Mouse (Mus musculus) kidney, embryonic 15.5 days (tissue): ENCODE data around the gene Pnpla7. TPM values are rescaled to one million over a fixed set of nuclear protein-coding genes. Genes with fewer than 3 reads are reported as not detected.

Experiments used
- ATAC-seq: fragments of 200-750 bp; cut with Nextera tagmentation; replicated peaks from 2 replicates; pipeline ENCODE4 v1.8.0; 2017; ENCODE audit warnings: moderate TSS enrichment; ENCODE audit not compliant: low FRiP score
- H3K27ac ChIP-seq: fragments of 300-500 bp; sonication (generic); 2 replicates; pipeline ENCODE4 v1.5.1; 2015; ENCODE audit warnings: mild to moderate bottlenecking, inconsistent platforms
- H3K27me3 ChIP-seq: fragments of 300-500 bp; sonication (generic); 2 replicates; pipeline ENCODE4 v1.6.1; 2015; ENCODE audit warnings: inconsistent platforms
- H3K36me3 ChIP-seq: fragments of 300-500 bp; sonication (generic); 2 replicates; pipeline ENCODE4 v1.6.1; 2015; ENCODE audit warnings: inconsistent platforms
- H3K4me1 ChIP-seq: fragments of 300-500 bp; sonication (generic); 2 replicates; pipeline ENCODE4 v1.6.1; 2015; ENCODE audit warnings: inconsistent platforms
- H3K4me2 ChIP-seq: fragments of 300-500 bp; sonication (generic); 2 replicates; pipeline ENCODE4 v1.6.1; 2015; ENCODE audit warnings: moderate library complexity, mild to moderate bottlenecking, inconsistent platforms
- H3K4me3 ChIP-seq: fragments of 300-500 bp; sonication (generic); replicated peaks from 2 replicates; pipeline ENCODE4 v1.5.1; 2015; ENCODE audit warnings: mild to moderate bottlenecking, inconsistent platforms
- H3K9ac ChIP-seq: fragments of 300-500 bp; sonication (generic); 2 replicates; pipeline ENCODE4 v1.6.1; 2015; ENCODE audit warnings: mild to moderate bottlenecking, inconsistent platforms
- H3K9me3 ChIP-seq: fragments of 300-500 bp; sonication (generic); replicated peaks from 2 replicates; pipeline ENCODE4 v1.6.1; 2016; ENCODE audit warnings: inconsistent platforms
- WGBS: fragments of 180-500 bp; shearing (Covaris S2); methylation state at CpG from one replicate; pipeline ENCODE4 v1.1.7; 2015; ENCODE audit warnings: mixed read lengths; 5-methylcytosine and 5-hydroxymethylcytosine counted together
- polyA plus RNA-seq: library from polyadenylated mRNA; unstranded; fragments of >200 nt; fragmentation: Nextera tagmentation; extraction: Ambion mirVana; gene quantifications from 2 replicates; pipeline ENCODE4 v1.2.1, GENCODE M21; 2015

Pnpla7 gene
- polyA plus RNA-seq, 1 experiment from 2014 or later: 9.0 TPM

DNA sequence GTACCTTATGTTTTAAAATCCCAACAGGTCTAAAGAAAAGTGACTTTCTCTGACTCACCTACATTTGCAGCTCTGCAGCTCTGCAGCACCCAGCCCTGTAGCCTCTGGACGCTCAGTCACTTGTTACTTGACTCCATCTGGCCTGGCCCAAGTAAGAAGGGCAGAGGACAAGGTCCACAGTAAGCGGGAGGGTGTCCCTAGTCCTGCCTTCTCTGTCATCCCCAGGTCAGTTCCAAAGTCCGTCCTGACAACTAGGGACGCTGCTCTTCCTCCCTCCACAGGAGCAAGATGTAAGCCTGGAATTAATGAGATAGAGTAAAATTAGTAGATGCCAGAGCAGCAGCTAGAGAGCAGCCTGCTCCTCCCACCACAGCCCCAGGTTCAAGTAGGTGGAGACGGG, 104.2 kb downstream of the Pnpla7 start, which contains the start of gene Entpd8:
Entpd8 (plus strand) TSS at position 229 of the 400 bp plus-strand sequence.
- peak; percentile 85 for ATAC-seq

DNA sequence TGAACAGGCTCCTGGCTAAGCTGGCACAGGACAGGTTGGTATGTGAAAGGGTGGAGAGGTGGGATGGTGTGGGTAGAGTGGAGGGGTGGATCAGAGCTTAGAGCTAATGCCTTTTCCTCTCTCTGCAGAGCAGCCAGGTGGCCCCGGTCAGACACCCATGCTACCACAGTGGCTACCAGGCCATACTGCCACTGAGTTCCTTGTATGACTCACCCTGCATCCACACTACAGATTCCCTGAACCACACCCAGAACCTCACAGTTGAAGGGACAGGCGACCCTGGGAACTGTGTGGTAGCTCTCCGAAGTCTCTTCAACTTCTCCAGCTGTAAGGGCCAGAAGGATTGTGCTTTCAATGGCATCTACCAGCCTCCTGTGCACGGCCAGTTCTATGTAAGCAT, 107.9 kb downstream of the Pnpla7 start:
- Histone ChIP-seq H3K4me1 (no peaks in the 10 kb centered on the region), H3K4me2 (no peak overlapping the region), H3K9ac (no peak overlapping the region), H3K9me3 (no peaks in the 10 kb centered on the region), H3K4me3 (no peak overlapping the region), H3K27ac (no peak overlapping the region), H3K36me3 (no peaks in the 10 kb centered on the region), H3K27me3 (no peaks in the 10 kb centered on the region)
- WGBS: 84% methylated on average over 4 of the region's 4 CpGs
- ATAC-seq: no peak

More for the DNA sequence above, 104.2 kb downstream of the Pnpla7 start, which contains the start of gene Entpd8:
- H3K27me3 ChIP-seq: no peaks in the 10 kb centered on the region
- H3K9me3 ChIP-seq: no peaks in the 10 kb centered on the region
- no peaks in the 10 kb centered on the region for H3K36me3 ChIP-seq
- no peak within 1 kb of the TSS for H3K4me3 ChIP-seq
- peaks cover 9% of the 10 kb centered on the region; the same call in 1 of the 2 replicates for H3K4me1 ChIP-seq
- WGBS: 53% methylated on average over 5 of the region's 5 CpGs
- H3K4me2 ChIP-seq: no peak within 1 kb of the TSS
- peak within 1 kb of the TSS; percentile 60; the same call in 1 of the 2 replicates for H3K27ac ChIP-seq
- H3K9ac ChIP-seq: no peak within 1 kb of the TSS

DNA sequence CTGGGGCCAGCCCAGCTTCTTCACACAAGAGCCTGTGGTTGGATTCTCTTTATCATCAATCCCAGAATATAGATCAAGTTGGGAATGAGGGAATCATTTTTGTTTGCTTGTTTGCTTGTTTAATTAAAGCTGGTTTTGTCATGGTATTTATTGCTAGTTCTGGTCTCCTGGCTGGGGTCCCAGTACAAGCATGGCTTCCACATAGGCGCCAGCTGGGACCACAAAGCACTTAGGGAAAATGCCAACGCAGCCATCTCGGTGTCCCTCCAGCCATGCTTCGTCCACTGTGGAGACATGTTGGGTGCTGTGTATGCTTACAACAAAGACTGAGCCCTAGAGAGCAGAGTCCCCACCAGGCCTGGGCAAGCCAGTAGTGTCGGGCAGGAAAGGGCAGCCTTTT, 109.7 kb downstream of the Pnpla7 start:
- no peaks in the 10 kb centered on the region for H3K4me1 ChIP-seq
- no peak overlapping the region for H3K4me3 ChIP-seq
- 91% methylated on average over 5 of the region's 5 CpGs for WGBS
- no peak overlapping the region for H3K4me2 ChIP-seq
- ATAC-seq: no peak
- H3K9me3 ChIP-seq: no peaks in the 10 kb centered on the region
- H3K27me3 ChIP-seq: no peaks in the 10 kb centered on the region
- H3K27ac ChIP-seq: no peak overlapping the region
- no peak overlapping the region for H3K9ac ChIP-seq
- H3K36me3 ChIP-seq: no peaks in the 10 kb centered on the region

DNA sequence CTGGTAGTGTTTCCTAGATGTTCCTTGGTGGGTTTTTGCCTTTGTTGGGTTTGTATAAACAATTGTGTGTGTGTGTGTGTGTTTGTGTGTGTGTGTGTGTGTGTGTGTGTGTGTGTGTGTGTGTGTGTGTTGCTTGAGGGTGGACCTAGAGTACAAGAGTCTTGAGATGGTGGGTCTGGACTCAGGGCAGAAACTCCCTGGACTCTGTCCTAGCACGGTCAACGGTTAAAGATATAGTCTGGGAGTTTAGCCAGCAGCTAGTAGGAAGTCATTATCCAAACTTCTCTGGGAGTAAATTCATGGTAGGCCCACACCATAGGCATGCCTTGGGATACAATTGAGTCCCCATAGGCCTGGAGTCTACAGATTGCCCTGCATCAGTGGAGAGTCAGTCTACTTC, 112.0 kb downstream of the Pnpla7 start:
- no peak for ATAC-seq
- H3K4me2 ChIP-seq: no peak overlapping the region
- WGBS: 88% methylated on average over 2 of the region's 2 CpGs
- no peaks in the 10 kb centered on the region for H3K9me3 ChIP-seq
- no peaks in the 10 kb centered on the region for H3K4me1 ChIP-seq
- no peak overlapping the region for H3K4me3 ChIP-seq
- H3K27ac ChIP-seq: no peak overlapping the region
- no peaks in the 10 kb centered on the region for H3K36me3 ChIP-seq
- no peak overlapping the region for H3K9ac ChIP-seq
- peaks cover 6% of the 10 kb centered on the region for H3K27me3 ChIP-seq

DNA sequence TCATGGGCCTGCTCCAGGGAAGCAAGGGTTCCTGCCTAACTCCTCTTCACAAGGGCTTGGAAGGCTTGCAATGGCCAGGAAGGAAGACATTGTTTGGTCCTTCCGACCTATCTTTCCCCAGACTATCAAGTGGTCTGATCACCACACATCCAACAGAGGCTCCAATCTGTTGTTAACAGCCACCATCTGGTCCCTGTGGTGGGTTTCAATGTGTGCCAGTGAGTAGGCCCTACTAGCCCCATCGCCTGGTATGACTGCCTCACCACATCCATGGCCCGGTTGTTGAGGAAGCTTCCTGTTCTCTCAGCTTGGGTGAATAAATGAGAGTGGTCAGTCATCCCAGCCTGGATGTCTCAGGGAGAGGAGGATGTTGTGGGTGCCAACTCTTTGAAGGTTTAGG, 112.8 kb downstream of the Pnpla7 start:
- ATAC-seq: no peak
- H3K27me3 ChIP-seq: peaks cover 10% of the 10 kb centered on the region
- WGBS: 80% methylated on average over 3 of the region's 3 CpGs
- H3K36me3 ChIP-seq: no peaks in the 10 kb centered on the region
- H3K9ac ChIP-seq: no peak overlapping the region
- no peaks in the 10 kb centered on the region for H3K4me1 ChIP-seq
- H3K4me2 ChIP-seq: no peak overlapping the region
- H3K4me3 ChIP-seq: no peak overlapping the region
- no peaks in the 10 kb centered on the region for H3K9me3 ChIP-seq
- no peak overlapping the region for H3K27ac ChIP-seq

DNA sequence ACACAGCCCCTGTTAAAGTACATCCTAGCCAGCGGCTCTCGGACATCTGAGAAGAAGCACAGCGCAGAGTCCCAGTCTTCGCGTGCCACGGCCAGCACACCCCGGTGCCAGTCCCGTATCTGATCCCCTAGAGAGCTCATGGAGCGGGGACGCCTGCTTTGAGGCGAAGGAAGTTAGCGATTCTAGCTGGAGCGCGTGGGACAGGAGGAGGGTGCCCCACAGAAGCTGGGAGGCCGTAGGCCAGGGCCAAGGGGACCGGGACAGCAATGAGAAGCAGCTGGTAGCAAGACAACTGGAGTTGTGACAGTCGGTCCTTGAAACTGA, 118.9 kb downstream of the Pnpla7 start:
- peak; percentile 37; the same call in 1 of the 2 replicates for ATAC-seq

DNA sequence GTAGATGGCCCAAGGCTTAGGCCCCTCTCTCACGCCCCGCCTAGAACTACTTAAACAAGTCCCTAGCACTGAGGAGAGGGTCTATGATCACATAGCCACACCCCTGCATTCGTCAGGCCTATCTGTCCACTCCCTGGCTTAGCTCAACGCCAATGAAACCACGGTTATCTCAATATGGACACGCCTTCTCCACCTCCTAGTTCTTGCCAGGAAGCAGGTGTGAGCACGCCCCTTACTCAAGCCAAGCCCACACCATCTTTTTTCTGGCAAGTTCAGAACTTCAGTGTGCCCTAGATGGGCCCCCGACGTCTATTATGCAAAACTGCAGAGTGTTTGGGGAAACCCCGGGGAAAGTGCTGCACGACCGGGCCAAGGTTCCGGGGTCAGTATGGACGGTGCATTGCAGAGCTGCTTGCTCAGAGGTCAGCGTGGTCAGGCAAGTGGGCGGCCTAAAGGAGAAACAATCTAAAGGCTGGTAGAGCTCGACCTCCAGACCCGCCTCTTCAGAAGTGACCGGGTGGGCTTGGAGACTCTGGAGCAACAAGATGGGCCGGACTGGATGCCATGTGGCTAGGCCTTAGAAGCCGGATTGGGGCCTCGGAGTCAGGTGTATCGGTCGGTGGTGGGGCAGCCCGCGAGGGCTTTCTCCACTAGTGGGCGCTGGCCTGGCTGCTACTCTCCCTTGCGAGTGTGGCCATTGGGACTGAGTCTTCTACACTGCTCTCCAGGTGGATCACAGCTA, 119.4 kb downstream of the Pnpla7 start, which contains the start of gene Noxa1:
Noxa1 (minus strand) TSS at position 41 of the 742 bp plus-strand sequence.
- Histone ChIP-seq H3K4me1 (peaks cover 14% of the 10 kb centered on the region; the same call in 1 of the 2 replicates), H3K27me3 (peaks cover 28% of the 10 kb centered on the region), H3K4me2 (peak within 1 kb of the TSS; percentile 57), H3K9me3 (no peaks in the 10 kb centered on the region), H3K4me3 (peak within 1 kb of the TSS; percentile 29), H3K9ac (no peak within 1 kb of the TSS), H3K27ac (no peak within 1 kb of the TSS), H3K36me3 (no peaks in the 10 kb centered on the region)
- 44% methylated on average over 28 of the region's 28 CpGs for WGBS
- ATAC-seq: peak; percentile 86

More for the DNA sequence above, 118.9 kb downstream of the Pnpla7 start:
- Histone ChIP-seq H3K9ac (no peak overlapping the region), H3K9me3 (no peaks in the 10 kb centered on the region), H3K27ac (no peak overlapping the region), H3K4me1 (peaks cover 14% of the 10 kb centered on the region; the same call in 1 of the 2 replicates), H3K4me3 (peak overlapping the region; percentile 29), H3K4me2 (peak overlapping the region; percentile 57), H3K36me3 (no peaks in the 10 kb centered on the region), H3K27me3 (peaks cover 28% of the 10 kb centered on the region)
- 38% methylated on average over 17 of the region's 17 CpGs for WGBS

DNA sequence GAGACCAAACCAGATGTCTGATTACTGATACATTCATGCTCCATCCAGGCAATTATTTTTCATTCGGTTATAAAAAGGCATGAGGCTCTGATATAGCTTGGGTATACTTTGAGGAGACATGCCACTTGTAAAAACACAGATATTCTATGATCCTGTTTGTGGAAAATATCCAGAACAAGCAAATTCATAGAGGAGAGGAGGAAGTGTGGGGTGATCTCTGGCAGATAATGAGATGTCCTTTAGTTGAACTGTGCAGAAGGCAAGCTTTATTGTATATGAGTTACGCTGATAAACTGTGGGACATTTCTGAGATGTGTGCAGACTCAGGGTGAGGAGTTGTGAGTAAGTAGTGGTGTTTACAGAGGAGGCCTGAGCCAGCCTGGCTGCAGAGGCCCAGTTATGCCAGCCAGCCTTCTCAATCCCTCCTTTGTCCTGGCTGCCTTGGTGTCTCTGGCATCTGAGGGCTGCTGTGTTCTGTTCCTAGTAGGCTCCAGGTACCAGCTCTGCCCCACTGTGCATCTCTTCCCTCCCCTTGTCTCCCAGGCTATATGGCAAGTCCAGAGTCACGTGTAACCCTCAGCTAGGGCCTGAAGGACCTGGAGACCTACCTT, 122.3 kb downstream of the Pnpla7 start:
- no peak overlapping the region for H3K4me2 ChIP-seq
- no peak overlapping the region for H3K4me3 ChIP-seq
- no peak for ATAC-seq
- WGBS: 70% methylated on average over 3 of the region's 3 CpGs
- H3K27me3 ChIP-seq: peaks cover 22% of the 10 kb centered on the region
- no peaks in the 10 kb centered on the region for H3K36me3 ChIP-seq
- H3K4me1 ChIP-seq: peaks cover 14% of the 10 kb centered on the region; the same call in 1 of the 2 replicates
- no peak overlapping the region for H3K27ac ChIP-seq
- no peak overlapping the region for H3K9ac ChIP-seq
- H3K9me3 ChIP-seq: no peaks in the 10 kb centered on the region

DNA sequence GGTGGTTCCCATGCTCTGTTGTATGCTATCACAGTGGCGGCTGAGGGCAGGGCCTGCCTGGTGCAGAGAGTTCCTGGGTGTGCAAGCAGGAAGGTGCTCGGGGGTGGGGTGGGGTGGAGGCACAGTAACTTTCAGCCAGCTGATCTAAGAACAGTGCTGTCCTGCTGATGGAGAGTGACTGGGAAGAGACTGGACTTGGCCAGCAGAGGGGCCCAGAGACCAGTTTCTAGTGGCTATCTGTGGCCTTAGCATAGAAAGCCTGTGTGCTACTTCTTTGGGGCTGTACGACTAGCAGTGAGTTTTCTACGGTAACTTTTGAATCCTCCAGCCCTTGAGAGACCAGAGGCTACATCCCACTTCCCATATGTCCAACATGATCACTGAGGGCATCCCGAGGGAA, 123.1 kb downstream of the Pnpla7 start:
- Histone ChIP-seq H3K4me3 (no peak overlapping the region), H3K9ac (no peak overlapping the region), H3K4me2 (no peak overlapping the region), H3K27ac (no peak overlapping the region), H3K36me3 (no peaks in the 10 kb centered on the region), H3K4me1 (peaks cover 14% of the 10 kb centered on the region; the same call in 1 of the 2 replicates), H3K27me3 (peaks cover 15% of the 10 kb centered on the region), H3K9me3 (no peaks in the 10 kb centered on the region)
- no peak for ATAC-seq
- 49% methylated on average over 5 of the region's 5 CpGs for WGBS

DNA sequence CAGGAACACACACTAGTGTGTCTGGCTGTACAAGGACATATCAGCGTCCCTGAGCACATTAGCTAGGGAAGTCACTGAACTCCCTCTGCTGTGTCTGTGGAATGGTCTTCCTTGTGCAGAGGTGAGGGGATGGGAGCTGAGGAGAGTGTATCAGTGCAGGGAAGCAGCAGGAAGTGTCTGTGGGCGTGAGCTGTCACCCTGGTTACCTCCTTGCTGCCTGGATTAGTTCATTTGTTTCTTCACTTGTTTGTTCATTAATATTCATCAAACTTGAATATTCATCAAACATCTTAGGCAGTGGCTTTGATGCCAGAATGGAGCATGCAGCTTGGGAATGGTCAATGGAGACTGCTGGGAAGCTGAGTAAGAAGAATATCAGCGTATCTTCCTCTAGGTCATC, 123.9 kb downstream of the Pnpla7 start:
- ATAC-seq: no peak
- no peak overlapping the region for H3K4me2 ChIP-seq
- H3K9me3 ChIP-seq: no peaks in the 10 kb centered on the region
- no peaks in the 10 kb centered on the region for H3K36me3 ChIP-seq
- no peak overlapping the region for H3K4me3 ChIP-seq
- H3K9ac ChIP-seq: no peak overlapping the region
- no peak overlapping the region for H3K27ac ChIP-seq
- WGBS: 73% methylated on average over 3 of the region's 3 CpGs
- H3K4me1 ChIP-seq: peaks cover 10% of the 10 kb centered on the region; the same call in 1 of the 2 replicates
- peaks cover 8% of the 10 kb centered on the region for H3K27me3 ChIP-seq
